Mouse (Mus musculus): ENCODE results near the gene Sppl2b.

- no peak for TF ChIP-seq CTCF (IDR thresholded peaks at IDR 0.05; ENCODE audit: low read depth, low read length)
- TF ChIP-seq POLR2A (IDR thresholded peaks at IDR 0.05; ENCODE audit: borderline replicate concordance, low read depth, low read length): no peak
Measured at GRCm38 (mm10) chr10:80807057-80807627, 47.9 kb upstream of the Sppl2b start.
